Mouse (Mus musculus) embryonic facial prominence, embryonic 11.5 days (tissue): Measurements from ENCODE around the gene Aes. TPM values are rescaled to one million over a fixed set of nuclear protein-coding genes. Genes with fewer than 3 reads are reported as not detected.

ENCODE experiments used
- ATAC-seq: fragments of 200-750 bp; cut with Nextera tagmentation; replicated peaks from 2 replicates; pipeline ENCODE4 v1.8.0; 2017; ENCODE audit warnings: low read depth; ENCODE audit not compliant: insufficient number of reproducible peaks, low FRiP score, low TSS enrichment
- DNase-seq: peaks from one replicate; pipeline ENCODE4 v3.0.0-alpha.2; 2015; ENCODE audit warnings: low spot score
- H3K27ac ChIP-seq: fragments of 300-500 bp; sonication (generic); replicated peaks from 2 replicates; pipeline ENCODE4 v1.5.1; 2014; ENCODE audit warnings: mild to moderate bottlenecking, low read depth, low read length, control low read depth
- H3K27me3 ChIP-seq: fragments of 300-500 bp; sonication (generic); 2 replicates; pipeline ENCODE4 v1.6.1; 2014; ENCODE audit warnings: mild to moderate bottlenecking, low read length, moderate library complexity, mixed read lengths; ENCODE audit not compliant: control insufficient read depth, insufficient read depth
- H3K36me3 ChIP-seq: fragments of 300-500 bp; sonication (generic); replicated peaks from 2 replicates; pipeline ENCODE4 v1.6.1; 2014; ENCODE audit warnings: low read depth, mild to moderate bottlenecking, low read length, moderate library complexity, mixed read lengths; ENCODE audit not compliant: control insufficient read depth, insufficient read depth
- H3K4me1 ChIP-seq: fragments of 300-500 bp; sonication (generic); 2 replicates; pipeline ENCODE4 v1.6.1; 2014; ENCODE audit warnings: low read length, mixed read lengths; ENCODE audit not compliant: control insufficient read depth, insufficient read depth
- H3K4me2 ChIP-seq: fragments of 300-500 bp; sonication (generic); 2 replicates; pipeline ENCODE4 v1.6.1; 2014; ENCODE audit warnings: low read depth, mild to moderate bottlenecking, control low read depth, low read length, moderate library complexity
- H3K4me3 ChIP-seq: fragments of 300-500 bp; sonication (generic); 2 replicates; pipeline ENCODE4 v1.5.1; 2014; ENCODE audit warnings: low read depth, low read length, control low read depth
- H3K9ac ChIP-seq: fragments of 300-500 bp; sonication (generic); replicated peaks from 2 replicates; pipeline ENCODE4 v1.6.1; 2014; ENCODE audit warnings: mild to moderate bottlenecking, control low read depth, low read length
- H3K9me3 ChIP-seq: fragments of 300-500 bp; sonication (generic); replicated peaks from 2 replicates; pipeline ENCODE4 v1.6.1; 2016; ENCODE audit warnings: mild to moderate bottlenecking, low read length, inconsistent platforms, mixed read lengths; ENCODE audit not compliant: control insufficient read depth
- WGBS: fragments of 180-500 bp; shearing (Covaris S2); extraction: QIAGEN DNeasy Blood & Tissue Kit; methylation state at CpG from one replicate; pipeline ENCODE4 v1.1.7; 2014; 5-methylcytosine and 5-hydroxymethylcytosine counted together
- polyA plus RNA-seq: library from polyadenylated mRNA; unstranded; fragments of >200 nt; fragmentation: Nextera tagmentation; extraction: Ambion mirVana; gene quantifications from 2 replicates; pipeline ENCODE4 v1.2.1, GENCODE M21; 2014

Aes gene
- polyA plus RNA-seq, 1 experiment from 2014 or later = 321 TPM

DNA sequence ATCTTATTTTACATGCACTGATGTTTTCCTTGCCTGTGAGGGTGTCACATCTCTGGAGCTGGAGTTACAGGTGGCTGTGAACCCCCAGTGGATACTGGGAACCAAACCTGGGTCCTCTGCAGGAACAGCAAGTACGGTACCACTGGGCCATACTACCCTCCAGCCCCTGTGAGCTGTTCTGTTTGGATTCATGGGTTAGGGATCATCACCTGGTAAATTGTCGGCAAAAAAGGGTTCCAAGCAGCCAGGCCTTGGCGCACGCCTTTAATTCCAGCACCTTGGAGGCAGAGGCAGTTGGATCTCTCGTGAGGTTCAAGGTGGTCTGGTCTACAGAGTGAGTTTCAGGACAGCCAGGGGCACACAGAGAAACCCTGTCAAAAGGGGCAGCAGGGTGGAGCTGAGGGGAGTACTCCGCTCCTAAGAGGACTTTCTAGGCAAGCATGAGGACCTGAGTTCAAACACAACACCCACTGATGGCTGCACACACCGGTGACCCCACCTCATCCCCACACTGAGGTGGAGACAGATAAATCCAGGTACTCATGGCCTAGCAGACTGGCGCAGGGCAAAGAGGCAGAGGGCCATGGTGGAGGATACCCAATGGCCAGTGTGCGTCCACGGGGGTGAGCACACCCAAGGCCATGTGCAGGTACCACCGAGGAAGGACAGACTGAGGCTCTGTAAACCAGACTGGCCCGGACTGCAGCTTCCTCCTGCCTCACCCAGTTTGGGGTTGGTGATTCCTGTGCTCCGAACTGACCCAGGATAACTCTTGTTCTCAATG, 12.3 kb upstream of the Aes start:
- H3K4me3 ChIP-seq = no peak overlapping the region
- ATAC-seq (no peak), DNase-seq (no peak)
- H3K4me2 ChIP-seq = no peak overlapping the region
- H3K27ac ChIP-seq = no peak overlapping the region
- peaks cover 8% of the 10 kb centered on the region for H3K4me1 ChIP-seq
- H3K9ac ChIP-seq = peak overlapping the region; percentile 10; the same call in 1 of the 2 replicates
- WGBS = 86% methylated on average over 13 of the region's 13 CpGs
- no peaks in the 10 kb centered on the region for H3K36me3 ChIP-seq
- no peaks in the 10 kb centered on the region for H3K27me3 ChIP-seq
- H3K9me3 ChIP-seq = no peaks in the 10 kb centered on the region

DNA sequence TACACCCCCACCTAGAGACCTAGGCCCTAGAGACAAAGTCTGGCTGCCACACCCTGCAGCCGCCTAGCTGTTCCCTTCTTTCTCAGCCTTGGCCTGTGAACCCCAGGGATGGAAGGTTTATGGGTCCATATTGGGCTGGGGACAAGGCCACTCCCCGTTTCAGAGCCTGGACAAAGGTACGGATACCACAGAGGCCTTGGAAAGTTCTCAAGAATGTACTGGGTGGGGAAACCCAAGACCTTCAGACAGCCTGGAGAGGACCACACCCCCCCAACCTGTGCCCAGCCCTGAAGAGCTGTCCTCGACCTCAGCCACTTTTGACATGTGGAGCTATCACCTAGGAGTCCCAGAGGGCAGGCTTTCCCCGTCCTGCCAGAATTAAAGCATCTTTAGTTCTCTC, 10.3 kb upstream of the Aes start:
- WGBS = 52% methylated on average over 5 of the region's 5 CpGs
- Histone ChIP-seq H3K36me3 (no peaks in the 10 kb centered on the region), H3K27me3 (no peaks in the 10 kb centered on the region), H3K4me3 (no peak overlapping the region), H3K27ac (no peak overlapping the region), H3K4me2 (no peak overlapping the region), H3K9me3 (no peaks in the 10 kb centered on the region), H3K9ac (no peak overlapping the region), H3K4me1 (peaks cover 2% of the 10 kb centered on the region)
- DNase-seq (no peak), ATAC-seq (no peak)

DNA sequence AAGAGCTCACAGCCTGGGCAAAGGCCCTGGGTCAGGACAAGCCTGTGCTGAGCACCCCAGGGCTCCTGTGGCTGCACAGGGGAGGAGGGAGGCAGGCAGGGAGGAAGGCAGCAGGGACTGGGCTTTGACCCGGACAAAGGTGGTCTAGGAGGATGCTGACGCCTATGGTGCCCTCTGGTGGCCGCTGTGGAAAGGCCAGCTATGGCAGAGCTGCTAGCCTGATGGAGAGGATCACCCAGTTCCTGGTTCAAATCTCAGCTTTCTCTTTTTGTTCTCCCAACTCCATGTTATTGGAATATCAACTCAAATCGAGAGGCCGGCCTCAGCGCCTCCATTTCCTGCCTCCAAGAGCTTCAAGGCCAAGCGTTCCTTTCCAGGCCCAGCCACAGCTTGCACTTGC, 9.0 kb upstream of the Aes start:
- no peak overlapping the region for H3K4me3 ChIP-seq
- ATAC-seq = no peak

GRCm38 (mm10) chr10:81551597-81552102, 7.6 kb upstream of the Aes start:
- Histone ChIP-seq H3K4me2 (no peak overlapping the region), H3K36me3 (no peaks in the 10 kb centered on the region), H3K9me3 (no peaks in the 10 kb centered on the region), H3K9ac (no peak overlapping the region), H3K4me1 (peaks cover 2% of the 10 kb centered on the region; the same call in 1 of the 2 replicates), H3K4me3 (no peak overlapping the region), H3K27ac (no peak overlapping the region), H3K27me3 (no peaks in the 10 kb centered on the region)
- DNase-seq (peak; percentile 86), ATAC-seq (peak; percentile 73)
- 7% methylated on average over 12 of the region's 12 CpGs for WGBS

More for the DNA sequence above, 9.0 kb upstream of the Aes start:
- Histone ChIP-seq H3K9ac (no peak overlapping the region), H3K9me3 (no peaks in the 10 kb centered on the region), H3K36me3 (no peaks in the 10 kb centered on the region), H3K27me3 (no peaks in the 10 kb centered on the region), H3K4me1 (peaks cover 2% of the 10 kb centered on the region), H3K4me2 (no peak overlapping the region), H3K27ac (no peak overlapping the region)
- peak; percentile 76 for DNase-seq
- 12% methylated on average over 7 of the region's 7 CpGs for WGBS

- Histone ChIP-seq H3K36me3 (no peaks in the 10 kb centered on the region), H3K4me2 (no peak overlapping the region), H3K4me1 (peaks cover 2% of the 10 kb centered on the region; the same call in 1 of the 2 replicates), H3K27me3 (no peaks in the 10 kb centered on the region), H3K9ac (no peak overlapping the region), H3K27ac (no peak overlapping the region), H3K4me3 (no peak overlapping the region), H3K9me3 (no peaks in the 10 kb centered on the region)
- 79% methylated on average over 5 of the region's 5 CpGs for WGBS
- ATAC-seq = no peak
- DNase-seq = no peak
These were observed 6.1 kb upstream of the Aes start for GRCm38 (mm10) chr10:81553232-81553631.

- H3K4me2 ChIP-seq = no peak overlapping the region
- no peaks in the 10 kb centered on the region for H3K9me3 ChIP-seq
- H3K4me3 ChIP-seq = no peak overlapping the region
- DNase-seq = no peak
- peaks cover 2% of the 10 kb centered on the region; the same call in 1 of the 2 replicates for H3K4me1 ChIP-seq
- ATAC-seq = no peak
- H3K36me3 ChIP-seq = no peaks in the 10 kb centered on the region
- 76% methylated on average over 6 of the region's 6 CpGs for WGBS
- no peak overlapping the region for H3K27ac ChIP-seq
- no peak overlapping the region for H3K9ac ChIP-seq
- no peaks in the 10 kb centered on the region for H3K27me3 ChIP-seq
These were observed 5.2 kb upstream of the Aes start for GRCm38 (mm10) chr10:81553807-81554755.

GRCm38 (mm10) chr10:81556282-81556681, 3.0 kb upstream of the Aes start:
- H3K36me3 ChIP-seq = no peaks in the 10 kb centered on the region
- no peak for ATAC-seq
- H3K9ac ChIP-seq = no peak overlapping the region
- no peak overlapping the region for H3K4me3 ChIP-seq
- H3K4me2 ChIP-seq = no peak overlapping the region
- 67% methylated on average over 3 of the region's 3 CpGs for WGBS
- no peak for DNase-seq
- H3K9me3 ChIP-seq = no peaks in the 10 kb centered on the region
- no peak overlapping the region for H3K27ac ChIP-seq
- no peaks in the 10 kb centered on the region for H3K27me3 ChIP-seq
- peaks cover 8% of the 10 kb centered on the region for H3K4me1 ChIP-seq
